Mouse (Mus musculus) erythroblast, embryonic 14.5 days (primary cell): ENCODE measurements around the gene Kif18b.
A peak's percentile ranks its signal among the peaks of the same experiment; 100 is the strongest.

ENCODE experiments used
- GATA1 ChIP-seq: IDR thresholded peaks from 2 replicates; pipeline ENCODE4 v1.6.1; 2012; ENCODE audit warnings: low read length, inconsistent platforms, mixed read lengths
- TAL1 ChIP-seq: IDR thresholded peaks from 3 replicates; pipeline ENCODE4 v1.6.1; 2012; ENCODE audit warnings: low read length, inconsistent platforms, mixed read lengths

DNA sequence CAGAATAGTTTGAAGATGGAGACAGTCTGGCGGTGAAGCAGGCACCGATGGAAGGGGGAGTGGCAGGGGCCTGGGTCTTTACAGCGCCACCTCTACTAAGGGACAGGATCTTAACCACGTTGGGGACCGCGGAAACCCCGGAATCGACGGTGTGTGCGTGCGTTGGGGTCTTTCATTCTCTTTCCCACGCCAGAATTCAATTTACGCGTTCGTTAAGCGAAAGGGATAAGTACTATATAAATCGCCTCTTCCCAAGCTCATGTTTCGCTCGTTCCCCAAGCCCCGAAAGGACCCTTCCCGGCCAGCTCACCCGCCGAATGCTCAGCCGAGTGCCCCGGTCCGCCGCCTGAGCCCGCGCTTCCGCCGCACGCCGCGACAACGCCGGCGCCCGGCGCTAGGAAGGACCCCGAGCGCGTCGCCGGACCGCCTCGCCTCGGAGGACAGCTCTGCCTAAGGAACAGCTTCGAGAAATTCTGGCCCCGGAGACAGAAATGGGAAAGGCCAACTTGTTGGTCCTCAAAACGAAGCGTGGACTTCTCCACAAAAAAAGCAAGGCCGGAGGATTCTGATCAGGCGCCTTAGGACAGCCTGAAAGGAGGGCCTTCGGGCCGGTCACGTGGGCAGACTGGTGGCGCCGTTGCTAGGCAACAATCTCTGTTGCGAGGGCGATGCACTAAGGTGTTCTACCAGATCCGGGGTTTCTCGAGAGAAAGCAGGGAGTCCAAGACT is 44.2 kb downstream of the Kif18b start, which contains the start of the genes Eftud2 and Ccdc103:
- TF ChIP-seq GATA1: peak; percentile 91
- no peak for TF ChIP-seq TAL1
